In genomic region chr11:79144741-79145140, GRCm38 (mm10) we compare ENCODE assay signal across 8 mouse cellular contexts. TPM values are rescaled to one million over a fixed set of nuclear protein-coding genes. Genes with fewer than 3 reads are reported as not detected.
DNase-seq lines count a peak whose midpoint lies in the region; ATAC-seq lines count a peak whose summit lies in the region.

No protein-coding gene starts in this region.

- peaks cover 29% of the 10 kb centered on the region for H3K4me1 ChIP-seq in brown adipose tissue, adult 24 weeks (ENCODE audit: control insufficient read depth, insufficient read depth, insufficient read length, low read length)
- H3K4me1 ChIP-seq in hindbrain, embryonic 13.5 days (replicated peaks) = peaks cover 39% of the 10 kb centered on the region
- peaks cover 35% of the 10 kb centered on the region for H3K4me1 ChIP-seq in midbrain, embryonic 12.5 days

- H3K36me3 ChIP-seq in hindbrain, embryonic 13.5 days = no peaks in the 10 kb centered on the region
- no peaks in the 10 kb centered on the region for H3K36me3 ChIP-seq in midbrain, embryonic 12.5 days

- H3K27ac ChIP-seq in brown adipose tissue, adult 24 weeks (replicated peaks; ENCODE audit: low read depth, low read length) = 0 out of 2 replicates have a peak overlapping the region, but pooled peaks have one; percentile 66
- peak overlapping the region; percentile 95; the same call in 1 of the 2 replicates for H3K27ac ChIP-seq in hindbrain, embryonic 13.5 days
- H3K27ac ChIP-seq in midbrain, embryonic 12.5 days (replicated peaks) = no peak overlapping the region

- intact Hi-C loops in heart, postnatal 25 days (cut with DNase I) = loop anchor here (2.0 to 5.0 kb wide), 2 partner anchors 68 to 114 kb away; no protein-coding TSS in a partner anchor

- no peaks in the 10 kb centered on the region for H3K27me3 ChIP-seq in hindbrain, embryonic 13.5 days
- H3K27me3 ChIP-seq in midbrain, embryonic 12.5 days = no peaks in the 10 kb centered on the region

- 35% methylated on average over 1 of the region's 1 CpGs for WGBS in hindbrain, embryonic 13.5 days
- WGBS in midbrain, embryonic 12.5 days = 69% methylated on average over 1 of the region's 1 CpGs

- no peaks in the 10 kb centered on the region for H3K9me3 ChIP-seq in hindbrain, embryonic 13.5 days
- H3K9me3 ChIP-seq in midbrain, embryonic 12.5 days = no peaks in the 10 kb centered on the region

- peak overlapping the region; percentile 94 for H3K9ac ChIP-seq in hindbrain, embryonic 13.5 days
- no peak overlapping the region for H3K9ac ChIP-seq in midbrain, embryonic 12.5 days (replicated peaks)

- peak; percentile 92 for DNase-seq in heart, adult 11 months
- no peak for DNase-seq in heart, postnatal 25 days (ENCODE audit: low spot score)
- DNase-seq in thymus, postnatal 10 days (ENCODE audit: low spot score in 2 of 2) = no peak
- no peak for DNase-seq in spleen, postnatal 4 days (ENCODE audit: low spot score in 2 of 2)
- DNase-seq in adrenal gland, postnatal 25 days = no peak

- peak overlapping the region; percentile 86 for H3K4me3 ChIP-seq in brown adipose tissue, adult 24 weeks (ENCODE audit: insufficient read depth, low read depth, low read length)
- H3K4me3 ChIP-seq in hindbrain, embryonic 13.5 days = peak overlapping the region; percentile 68
- H3K4me3 ChIP-seq in midbrain, embryonic 12.5 days = peak overlapping the region; percentile 87

- no peak for ATAC-seq in hindbrain, embryonic 13.5 days (ENCODE audit: low FRiP score)
- ATAC-seq in midbrain, embryonic 12.5 days (ENCODE audit: low FRiP score, low read depth) = no peak

- H3K4me2 ChIP-seq in hindbrain, embryonic 13.5 days = peak overlapping the region; percentile 72
- peak overlapping the region; percentile 81 for H3K4me2 ChIP-seq in midbrain, embryonic 12.5 days (replicated peaks)

RNA-seq across cellular contexts. Expression of gene Ksr1, which starts 1.5 kb away (rescaled TPM):
- 1 to 10 TPM; 7.3 TPM for total RNA-seq in heart, postnatal 25 days (2021)
- polyA plus RNA-seq in brown adipose tissue, adult 24 weeks (2012; ENCODE audit: insufficient read depth, insufficient read length, missing spikeins) = 4.6 TPM in 2 replicates
- polyA plus RNA-seq in hindbrain, embryonic 13.5 days (2015; fragmentation: Nextera tagmentation; extraction: Ambion mirVana) = 3.1 and 3.5 TPM in 2 replicates
- polyA plus RNA-seq in midbrain, embryonic 12.5 days (2016; fragmentation: Nextera tagmentation; extraction: Ambion mirVana) = 3.7 and 4.3 TPM in 2 replicates
- 11.1 and 15.0 TPM in 2 replicates for total RNA-seq in adrenal gland, postnatal 25 days (2021)
